28 mouse cellular contexts compared by ENCODE assay signal in genomic region chr1:86211498-86211897, GRCm38 (mm10). TPM values are rescaled to one million over a fixed set of nuclear protein-coding genes. Genes with fewer than 3 reads are reported as not detected.
DNase-seq lines count a peak whose midpoint lies in the region; ATAC-seq lines count a peak whose summit lies in the region.
"Had no signal": no experiment of that assay in that cellular context is flagged by ENCODE, and none has a peak within 500 bp of the region (broad histone marks: within the 10 kb centered on the region; RNA-seq: fewer than 3 reads in every experiment).

No protein-coding gene starts in this region.

- peak; percentile 68 for DNase-seq in c-Kit-positive CD71-positive TER-119-positive erythroid progenitor cells, embryonic 14.5 days (ENCODE audit: low spot score)
- peak; percentile 67 for DNase-seq in liver
- DNase-seq in urinary bladder, adult 18-20 months (ENCODE audit: low spot score in 2 of 2): no peak
- DNase-seq in lung, adult 18-20 months: no peak
- no peak for DNase-seq in adrenal gland, postnatal 14 days
- DNase-seq in lung, postnatal 10 days: no peak
- DNase-seq: adrenal gland, postnatal 25 days; cerebellum, adult 11-12 months; cerebellum, adult 9-11 months; embryo, embryonic 11 days; gastrocnemius, postnatal 25 days; heart, adult 11 months; kidney, adult 18-20 months; kidney, postnatal 4 days; right cerebral cortex, postnatal 14 days; thymus, postnatal 14 days had no signal

- no peaks in the 10 kb centered on the region for H3K27me3 ChIP-seq in liver, embryonic 15.5 days
- H3K27me3 ChIP-seq: embryonic facial prominence, embryonic 12.5 days; forebrain, embryonic 12.5 days; heart, embryonic 15.5 days; midbrain, embryonic 15.5 days; neural tube, embryonic 15.5 days had no signal

- peak; percentile 96 for ATAC-seq in liver, embryonic 15.5 days (ENCODE audit: insufficient read depth)
- ATAC-seq: CD4-positive, CD25-positive, alpha-beta regulatory T cell, adult 4 months; hindbrain, embryonic 16.5 days; lung, postnatal 0 days; midbrain, embryonic 15.5 days had no signal

- H3K4me1 ChIP-seq in liver, embryonic 15.5 days (replicated peaks): peaks cover 38% of the 10 kb centered on the region
- H3K4me1 ChIP-seq: embryonic facial prominence, embryonic 12.5 days; forebrain, embryonic 12.5 days; heart, embryonic 15.5 days; midbrain, embryonic 10.5 days; midbrain, embryonic 15.5 days; neural tube, embryonic 15.5 days had no signal

- no peak overlapping the region for H3K4me3 ChIP-seq in liver, embryonic 15.5 days (replicated peaks)
- H3K4me3 ChIP-seq: embryonic facial prominence, embryonic 12.5 days; forebrain, embryonic 12.5 days; heart, embryonic 10.5 days; heart, embryonic 15.5 days; midbrain, embryonic 10.5 days; midbrain, embryonic 15.5 days; neural tube, embryonic 15.5 days had no signal

- 0 out of 2 replicates have a peak overlapping the region, but pooled peaks have one; percentile 2 for H3K9ac ChIP-seq in liver, embryonic 15.5 days
- H3K9ac ChIP-seq: embryonic facial prominence, embryonic 12.5 days; forebrain, embryonic 12.5 days; heart, embryonic 15.5 days; midbrain, embryonic 15.5 days; neural tube, embryonic 15.5 days had no signal

- peaks cover 30% of the 10 kb centered on the region; the same call in 1 of the 2 replicates for H3K36me3 ChIP-seq in liver, embryonic 15.5 days (replicated peaks)

- peak overlapping the region; percentile 49 for H3K4me2 ChIP-seq in liver, embryonic 15.5 days
- H3K4me2 ChIP-seq: embryonic facial prominence, embryonic 12.5 days; forebrain, embryonic 12.5 days; heart, embryonic 15.5 days; midbrain, embryonic 15.5 days; neural tube, embryonic 15.5 days had no signal

- 13% methylated on average over 1 of the region's 1 CpGs for WGBS in liver, embryonic 15.5 days (ENCODE audit: insufficient replicate concordance)

- peak overlapping the region; percentile 58; the same call in 1 of the 2 replicates for H3K27ac ChIP-seq in liver, embryonic 15.5 days (replicated peaks)
- H3K27ac ChIP-seq: embryonic facial prominence, embryonic 12.5 days; forebrain, embryonic 12.5 days; heart, embryonic 10.5 days; heart, embryonic 15.5 days; macrophage; midbrain, embryonic 10.5 days; midbrain, embryonic 15.5 days; neural tube, embryonic 15.5 days had no signal

- H3K9me3 ChIP-seq in liver, embryonic 15.5 days (replicated peaks): no peaks in the 10 kb centered on the region
- H3K9me3 ChIP-seq: embryonic facial prominence, embryonic 12.5 days; forebrain, embryonic 12.5 days; heart, embryonic 10.5 days; heart, embryonic 15.5 days; midbrain, embryonic 10.5 days; midbrain, embryonic 15.5 days; neural tube, embryonic 15.5 days had no signal

RNA-seq across cellular contexts. Expression of gene Armc9, which starts 56.9 kb away (rescaled TPM):
- polyA plus RNA-seq in liver, embryonic 15.5 days (2015; fragmentation: Nextera tagmentation; extraction: Ambion mirVana): 8.9 and 9.3 TPM in 2 replicates
- total RNA-seq in adrenal gland, postnatal 14 days (2021): 8.3 and 10.6 TPM in 2 replicates

Comparison
In these comparisons a context has a peak if more than half of its experiments do, and no peak if none do; other contexts are left out.
1. DNase-seq: peak in c-Kit-positive CD71-positive TER-119-positive erythroid progenitor cells, embryonic 14.5 days (single experiment) and liver (single experiment); none in urinary bladder, adult 18-20 months (0 of 2), lung, adult 18-20 months (0 of 2), adrenal gland, postnatal 14 days (single experiment) and lung, postnatal 10 days (single experiment).